Mouse (Mus musculus) stomach, embryonic 16.5 days (tissue): ENCODE measurements around the gene Pbrm1. TPM values are rescaled to one million over a fixed set of nuclear protein-coding genes. Genes with fewer than 3 reads are reported as not detected.

Experiments used
- ATAC-seq: fragments of 200-750 bp; cut with Nextera tagmentation; 2 replicates; pipeline ENCODE4 v1.8.0; 2017; ENCODE audit warnings: moderate number of reproducible peaks, moderate TSS enrichment; ENCODE audit not compliant: insufficient read depth, low FRiP score
- H3K27ac ChIP-seq: fragments of 300-500 bp; sonication (generic); 2 replicates; pipeline ENCODE4 v1.5.1; 2014; ENCODE audit warnings: low read length
- H3K27me3 ChIP-seq: fragments of 300-500 bp; sonication (generic); 2 replicates; pipeline ENCODE4 v1.6.1; 2014; ENCODE audit warnings: low read length, control low read depth, mixed read lengths; ENCODE audit not compliant: control insufficient read depth, insufficient read depth
- H3K36me3 ChIP-seq: fragments of 300-500 bp; sonication (generic); 2 replicates; pipeline ENCODE4 v1.6.1; 2014; ENCODE audit warnings: low read length; ENCODE audit not compliant: control insufficient read depth, insufficient read depth
- H3K4me1 ChIP-seq: fragments of 300-500 bp; sonication (generic); 2 replicates; pipeline ENCODE4 v1.6.1; 2014; ENCODE audit warnings: low read length, control low read depth, mixed read lengths; ENCODE audit not compliant: control insufficient read depth, insufficient read depth
- H3K4me2 ChIP-seq: fragments of 300-500 bp; sonication (generic); 2 replicates; pipeline ENCODE4 v1.6.1; 2014; ENCODE audit warnings: low read depth, low read length, mixed read lengths
- H3K4me3 ChIP-seq: fragments of 300-500 bp; sonication (generic); replicated peaks from 2 replicates; pipeline ENCODE4 v1.5.1; 2014; ENCODE audit warnings: mild to moderate bottlenecking, low read length
- H3K9ac ChIP-seq: fragments of 300-500 bp; sonication (generic); 2 replicates; pipeline ENCODE4 v1.6.1; 2014; ENCODE audit warnings: low read length
- H3K9me3 ChIP-seq: fragments of 300-500 bp; sonication (generic); replicated peaks from 2 replicates; pipeline ENCODE4 v1.6.1; 2016; ENCODE audit warnings: low read length, control low read depth; ENCODE audit not compliant: control insufficient read depth
- WGBS: fragments of 180-500 bp; shearing (Covaris S2); extraction: QIAGEN DNeasy Blood & Tissue Kit; methylation state at CpG from one replicate; pipeline ENCODE4 v1.1.7; 2014; 5-methylcytosine and 5-hydroxymethylcytosine counted together
- polyA plus RNA-seq: library from polyadenylated mRNA; unstranded; fragments of >200 nt; fragmentation: Nextera tagmentation; extraction: Ambion mirVana; gene quantifications from 2 replicates; pipeline ENCODE4 v1.2.1, GENCODE M21; 2015

Pbrm1 gene
- polyA plus RNA-seq, 1 experiment from 2014 or later = 99.2 TPM

DNA sequence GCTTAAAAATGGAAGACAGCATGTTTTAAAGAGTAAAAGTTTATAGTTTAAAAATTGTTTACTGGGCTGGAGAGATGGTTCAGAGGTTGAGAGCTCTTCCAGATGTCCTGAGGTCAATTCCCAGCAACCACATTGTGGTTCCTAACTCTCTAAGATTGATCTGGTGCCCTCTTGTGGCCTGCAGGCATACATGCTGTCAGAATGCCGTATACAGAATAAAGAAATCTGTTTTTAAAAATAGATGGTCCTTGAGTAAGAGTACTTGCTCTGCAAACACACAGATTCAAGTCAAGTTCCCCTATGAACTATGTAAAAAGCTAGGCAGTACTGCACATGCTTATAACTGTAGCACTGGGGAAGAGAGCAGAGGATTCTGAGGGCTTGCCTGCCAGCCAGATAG lies 43.3 kb downstream of the Pbrm1 start:
- H3K27ac ChIP-seq = no peak overlapping the region
- H3K4me3 ChIP-seq = no peak overlapping the region
- no peak for ATAC-seq
- no peaks in the 10 kb centered on the region for H3K4me1 ChIP-seq
- H3K9ac ChIP-seq = no peak overlapping the region
- no peak overlapping the region for H3K4me2 ChIP-seq
- H3K36me3 ChIP-seq = peaks cover 16% of the 10 kb centered on the region
- WGBS = 63% methylated on average over 1 of the region's 1 CpGs
- no peaks in the 10 kb centered on the region for H3K27me3 ChIP-seq
- H3K9me3 ChIP-seq = no peaks in the 10 kb centered on the region

DNA sequence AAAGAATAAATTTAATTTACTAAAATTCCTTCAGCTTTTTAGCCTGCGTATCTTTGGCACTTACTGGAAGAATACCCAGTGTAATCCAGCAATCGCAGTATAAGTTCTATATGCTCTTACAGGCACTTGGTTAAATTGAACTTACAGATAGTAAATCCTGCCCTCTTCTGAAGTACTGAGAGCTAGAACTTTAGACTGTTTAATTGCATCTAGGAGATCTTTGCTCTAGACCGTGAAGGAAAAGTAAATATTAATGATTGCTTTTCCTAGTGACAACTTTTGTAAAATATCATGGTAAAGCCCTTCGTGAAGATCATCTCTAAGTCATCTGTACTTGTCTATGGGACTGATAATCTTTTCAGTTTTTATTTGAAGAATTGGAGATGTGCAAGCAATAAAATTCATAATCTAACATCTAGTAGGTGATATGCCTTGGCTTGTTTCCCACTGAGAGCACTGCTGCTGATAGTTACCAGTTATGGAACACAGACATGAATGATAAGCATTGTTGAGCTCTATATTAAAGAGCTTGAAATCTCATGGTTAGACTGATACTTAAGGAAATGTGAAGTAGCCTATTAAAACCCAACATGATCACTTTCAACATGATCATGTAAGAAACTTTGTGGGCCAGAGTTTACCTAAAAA lies 50.3 kb downstream of the Pbrm1 start:
- Histone ChIP-seq H3K27ac (no peak overlapping the region), H3K9me3 (no peaks in the 10 kb centered on the region), H3K4me2 (no peak overlapping the region), H3K4me3 (no peak overlapping the region), H3K27me3 (no peaks in the 10 kb centered on the region), H3K9ac (no peak overlapping the region), H3K36me3 (peaks cover 26% of the 10 kb centered on the region), H3K4me1 (no peaks in the 10 kb centered on the region)
- no peak for ATAC-seq
- 85% methylated on average over 4 of the region's 4 CpGs for WGBS

DNA sequence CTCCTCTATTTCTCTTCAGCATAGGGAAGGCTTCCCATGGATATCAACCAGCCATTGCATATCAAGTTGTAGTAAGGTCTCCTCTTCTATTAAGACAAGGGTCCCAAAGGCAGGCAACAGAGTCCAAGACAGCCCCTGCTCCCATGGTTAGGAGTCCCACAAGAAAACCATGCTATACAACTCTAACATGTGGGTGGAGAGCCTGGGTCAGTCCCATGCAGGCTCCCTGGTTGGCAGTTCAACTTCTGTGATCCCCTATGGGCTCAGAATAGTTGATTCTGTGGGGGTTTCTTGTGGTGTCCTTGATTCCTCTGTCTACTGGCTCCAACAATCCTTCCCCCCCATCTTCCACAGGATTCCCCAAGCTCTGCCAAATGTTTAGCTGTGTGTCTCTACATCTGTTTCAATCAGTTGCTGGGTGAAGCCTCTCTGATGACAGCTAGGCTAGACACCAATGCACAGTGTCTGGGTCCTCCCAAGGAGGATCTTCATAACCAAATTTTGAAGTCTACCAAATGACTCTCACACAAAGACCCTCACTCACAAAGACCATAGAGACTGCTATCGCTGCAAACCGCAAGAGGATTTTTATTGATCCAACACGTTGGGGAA lies 59.8 kb downstream of the Pbrm1 start:
- Histone ChIP-seq H3K4me1 (no peaks in the 10 kb centered on the region), H3K27ac (no peak overlapping the region), H3K9ac (no peak overlapping the region), H3K27me3 (no peaks in the 10 kb centered on the region), H3K9me3 (0 out of 2 replicates have a peak, but pooled peaks cover 3% of the 10 kb centered on the region), H3K4me3 (no peak overlapping the region), H3K36me3 (peaks cover 21% of the 10 kb centered on the region), H3K4me2 (no peak overlapping the region)
- no peak for ATAC-seq
- WGBS = 93% methylated on average over 3 of the region's 3 CpGs

DNA sequence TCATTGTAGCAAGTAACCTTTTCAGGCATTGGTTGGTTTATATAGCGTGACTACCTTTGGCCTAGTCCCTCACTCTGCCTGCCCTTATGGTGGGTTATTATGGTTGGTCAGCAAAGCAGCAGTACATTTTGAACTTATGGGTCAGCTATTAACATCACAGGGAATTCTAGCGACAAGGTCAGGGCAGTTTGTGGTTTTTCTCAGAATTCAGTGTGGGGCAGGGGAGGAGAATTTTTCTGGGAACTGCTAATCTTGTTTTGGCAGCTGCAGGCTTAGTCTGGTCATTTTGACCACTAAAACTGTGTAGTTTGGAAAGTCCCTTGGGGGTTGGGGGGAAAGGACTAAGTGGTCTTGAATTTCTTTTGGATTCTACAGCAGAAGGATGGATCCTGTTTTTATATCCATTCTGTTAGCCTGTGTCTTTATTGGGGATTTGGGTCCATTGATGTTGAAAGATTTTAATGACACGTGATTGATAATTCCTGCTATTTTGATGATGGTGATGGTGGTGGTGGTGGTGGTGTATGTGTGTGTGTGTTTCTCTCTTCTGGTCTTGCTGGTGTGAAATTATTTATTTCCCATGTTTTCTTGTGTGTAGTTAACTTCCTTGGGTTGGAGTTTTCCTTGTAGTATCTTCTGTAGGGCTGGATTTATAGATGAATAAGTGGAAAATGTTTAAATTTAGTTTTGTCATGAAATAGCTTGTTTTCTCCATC lies 60.5 kb downstream of the Pbrm1 start:
- Histone ChIP-seq H3K27me3 (no peaks in the 10 kb centered on the region), H3K4me3 (no peak overlapping the region), H3K36me3 (peaks cover 18% of the 10 kb centered on the region), H3K4me2 (no peak overlapping the region), H3K27ac (no peak overlapping the region), H3K9ac (no peak overlapping the region), H3K4me1 (no peaks in the 10 kb centered on the region), H3K9me3 (0 out of 2 replicates have a peak, but pooled peaks cover 3% of the 10 kb centered on the region)
- 89% methylated on average over 3 of the region's 3 CpGs for WGBS
- no peak for ATAC-seq

DNA sequence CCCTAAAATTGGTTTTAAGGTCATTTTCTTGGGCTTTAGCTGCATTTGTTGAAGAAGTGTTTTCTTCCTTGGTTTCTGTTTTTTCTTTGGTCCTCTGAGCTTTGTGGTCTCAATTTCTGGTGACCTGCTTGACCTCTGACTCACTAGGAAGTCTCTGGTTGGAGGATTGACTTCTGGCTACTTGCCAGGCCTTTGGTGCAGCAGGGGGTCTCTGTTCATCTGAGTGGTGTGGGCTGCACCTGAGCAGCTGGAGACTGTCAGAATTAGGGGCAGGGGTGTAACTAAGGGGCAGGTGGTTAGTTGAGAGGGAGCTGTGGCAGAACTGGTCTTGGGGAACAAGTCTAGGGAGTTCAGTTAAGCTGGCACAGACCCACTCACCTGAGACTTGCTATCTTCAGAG lies 62.2 kb downstream of the Pbrm1 start:
- H3K27ac ChIP-seq = no peak overlapping the region
- H3K4me3 ChIP-seq = no peak overlapping the region
- H3K9ac ChIP-seq = no peak overlapping the region
- ATAC-seq = no peak
- H3K9me3 ChIP-seq = 0 out of 2 replicates have a peak, but pooled peaks cover 3% of the 10 kb centered on the region
- no peaks in the 10 kb centered on the region for H3K27me3 ChIP-seq
- no peak overlapping the region for H3K4me2 ChIP-seq
- H3K4me1 ChIP-seq = no peaks in the 10 kb centered on the region
- peaks cover 21% of the 10 kb centered on the region for H3K36me3 ChIP-seq

DNA sequence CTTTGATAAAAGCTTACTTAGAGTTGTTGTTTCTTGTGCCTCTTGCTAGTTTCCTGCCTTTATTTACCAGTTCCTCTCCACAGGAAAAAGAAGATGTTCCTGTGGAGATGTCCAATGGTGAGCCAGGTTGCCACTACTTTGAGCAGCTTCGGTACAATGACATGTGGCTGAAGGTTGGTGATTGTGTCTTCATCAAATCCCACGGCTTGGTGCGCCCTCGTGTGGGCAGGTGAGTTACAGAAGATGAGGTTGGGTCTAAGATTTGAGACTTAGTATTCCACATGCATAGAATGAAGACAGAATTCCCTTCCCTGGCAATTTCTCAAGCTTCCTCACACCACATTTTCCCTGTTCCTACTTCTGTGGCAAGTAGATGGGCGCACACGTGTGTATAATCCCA lies 68.5 kb downstream of the Pbrm1 start:
- Histone ChIP-seq H3K9me3 (no peaks in the 10 kb centered on the region), H3K27me3 (no peaks in the 10 kb centered on the region), H3K27ac (no peak overlapping the region), H3K36me3 (peaks cover 30% of the 10 kb centered on the region), H3K4me1 (no peaks in the 10 kb centered on the region), H3K4me2 (no peak overlapping the region), H3K9ac (no peak overlapping the region), H3K4me3 (no peak overlapping the region)
- no peak for ATAC-seq
- WGBS = 86% methylated on average over 6 of the region's 6 CpGs

DNA sequence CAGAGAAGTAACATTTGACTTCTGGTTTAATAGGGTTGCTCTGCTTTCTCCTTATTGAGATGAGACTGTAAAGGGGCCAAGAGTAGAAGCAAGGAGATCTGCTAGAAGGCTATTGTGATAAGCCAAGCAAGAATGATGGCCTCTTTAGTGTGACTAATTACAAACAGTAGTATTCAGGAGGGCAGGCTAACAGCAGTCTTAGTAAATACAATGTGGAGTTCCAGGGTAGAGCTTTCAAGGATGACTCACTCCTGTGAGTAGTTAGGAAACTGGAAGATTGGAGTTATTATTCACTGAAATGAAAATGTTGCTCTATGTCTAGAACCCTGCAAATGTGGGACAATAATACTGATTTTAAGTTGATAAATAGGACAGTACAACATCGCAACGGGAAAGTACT lies 69.6 kb downstream of the Pbrm1 start:
- no peak overlapping the region for H3K4me2 ChIP-seq
- H3K9ac ChIP-seq = no peak overlapping the region
- WGBS = 91% methylated on average over 2 of the region's 2 CpGs
- no peaks in the 10 kb centered on the region for H3K9me3 ChIP-seq
- no peaks in the 10 kb centered on the region for H3K27me3 ChIP-seq
- no peak for ATAC-seq
- H3K4me1 ChIP-seq = no peaks in the 10 kb centered on the region
- no peak overlapping the region for H3K27ac ChIP-seq
- H3K4me3 ChIP-seq = no peak overlapping the region
- H3K36me3 ChIP-seq = peaks cover 31% of the 10 kb centered on the region

DNA sequence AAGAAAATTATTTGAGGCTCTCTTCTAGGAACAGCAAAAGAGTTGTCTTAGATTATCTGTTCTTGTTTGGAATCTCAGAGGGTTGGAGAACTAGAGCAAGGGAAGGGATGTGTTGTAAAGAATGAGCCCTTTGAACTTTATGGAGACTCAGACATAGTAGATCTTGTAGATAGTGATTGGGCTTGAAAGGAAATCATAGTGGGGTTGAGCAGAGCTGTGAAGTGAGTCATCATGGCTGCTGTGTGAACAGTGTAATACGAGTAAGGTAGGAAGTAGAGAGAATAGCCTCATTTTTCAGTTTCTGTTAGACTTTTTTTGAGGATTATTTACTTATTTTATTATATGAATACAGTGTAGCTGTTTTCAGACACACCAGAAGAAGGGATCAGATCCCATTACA lies 71.0 kb downstream of the Pbrm1 start:
- Histone ChIP-seq H3K4me3 (no peak overlapping the region), H3K4me2 (no peak overlapping the region), H3K4me1 (no peaks in the 10 kb centered on the region), H3K9me3 (no peaks in the 10 kb centered on the region), H3K9ac (no peak overlapping the region), H3K36me3 (peaks cover 31% of the 10 kb centered on the region), H3K27me3 (no peaks in the 10 kb centered on the region), H3K27ac (no peak overlapping the region)
- no peak for ATAC-seq
- WGBS = 74% methylated on average over 1 of the region's 1 CpGs

DNA sequence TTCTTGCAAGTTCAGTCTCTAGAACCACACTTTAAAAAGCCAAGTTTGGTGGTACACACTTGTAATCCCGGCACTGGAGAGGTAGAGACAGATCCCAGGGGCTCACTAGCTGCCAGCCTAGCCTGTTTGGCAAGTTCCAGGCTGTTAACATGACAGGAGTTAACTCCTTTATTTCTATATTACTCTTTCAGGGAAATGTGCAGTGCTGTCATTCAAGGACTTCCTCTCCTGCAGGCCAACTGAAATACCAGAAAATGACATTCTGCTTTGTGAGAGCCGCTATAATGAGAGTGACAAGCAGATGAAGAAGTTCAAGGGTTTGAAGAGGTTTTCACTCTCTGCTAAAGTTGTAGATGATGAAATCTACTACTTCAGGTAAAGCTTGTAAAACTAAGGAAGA lies 86.2 kb downstream of the Pbrm1 start:
- H3K27me3 ChIP-seq = no peaks in the 10 kb centered on the region
- no peak overlapping the region for H3K9ac ChIP-seq
- no peaks in the 10 kb centered on the region for H3K9me3 ChIP-seq
- no peak overlapping the region for H3K4me2 ChIP-seq
- H3K36me3 ChIP-seq = peaks cover 22% of the 10 kb centered on the region
- no peaks in the 10 kb centered on the region for H3K4me1 ChIP-seq
- 73% methylated on average over 2 of the region's 2 CpGs for WGBS
- ATAC-seq = no peak
- no peak overlapping the region for H3K4me3 ChIP-seq
- no peak overlapping the region for H3K27ac ChIP-seq
